Mouse (Mus musculus) cortical plate, adult 2 months (tissue): Measurements from ENCODE around the gene Cd19. TPM values are rescaled to one million over a fixed set of nuclear protein-coding genes. Genes with fewer than 3 reads are reported as not detected.

Source experiments
- H3K27ac ChIP-seq: fragments of 200-500 bp; 2 replicates; pipeline ENCODE4 v1.5.1; 2012; ENCODE audit warnings: low read length, control low read depth, inconsistent platforms; ENCODE audit not compliant: insufficient read depth
- H3K4me1 ChIP-seq: fragments of 200-500 bp; 2 replicates; pipeline ENCODE4 v1.6.1; 2011; ENCODE audit warnings: low read length; ENCODE audit not compliant: control insufficient read depth, insufficient read depth
- H3K4me3 ChIP-seq: fragments of 200-500 bp; 2 replicates; pipeline ENCODE4 v1.5.1; 2011; ENCODE audit warnings: mild to moderate bottlenecking, low read length, control low read depth; ENCODE audit not compliant: insufficient read depth
- CTCF ChIP-seq: fragments of 200-500 bp; IDR thresholded peaks from 2 replicates; pipeline ENCODE4 v1.5.1; 2011; ENCODE audit warnings: mild to moderate bottlenecking, control low read depth, low read length; ENCODE audit not compliant: insufficient read depth; ENCODE audit errors: extremely low read depth
- POLR2A ChIP-seq: fragments of 200-500 bp; IDR thresholded peaks from 2 replicates; pipeline ENCODE4 v1.6.1; 2011; ENCODE audit warnings: mild to moderate bottlenecking, low read length, control low read depth; ENCODE audit not compliant: insufficient read depth; ENCODE audit errors: extremely low read depth
- polyA plus RNA-seq: library from polyadenylated mRNA; depleted of rRNA; stranded (reverse); fragments of >200 nt; gene quantifications from 2 replicates; pipeline ENCODE4 v1.2.3, GENCODE M21; 2012

The Cd19 gene
- polyA plus RNA-seq, 1 experiment, result 0.79 TPM

DNA sequence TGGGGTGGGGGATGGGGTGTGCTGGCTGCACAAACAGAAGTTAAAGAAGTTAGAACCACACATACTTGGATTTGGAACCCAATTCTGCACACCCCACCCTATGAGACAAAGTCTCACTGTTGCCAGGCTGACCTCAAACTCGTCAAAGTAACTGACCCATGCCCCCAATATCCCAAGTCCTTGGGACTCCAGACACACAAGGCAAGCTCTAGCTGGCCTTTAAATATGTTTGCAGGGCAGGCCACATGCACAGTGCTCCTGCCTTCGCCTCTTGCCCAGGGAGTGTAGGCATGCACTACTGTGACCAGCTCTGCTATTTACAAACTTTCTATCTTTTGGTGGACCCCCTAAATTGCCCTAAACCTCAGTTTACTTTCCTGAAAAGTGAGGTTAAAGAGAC lies 40.6 kb upstream of the Cd19 start:
- no peak for TF ChIP-seq CTCF
- no peak for TF ChIP-seq POLR2A
- H3K4me1 ChIP-seq, result no peaks in the 10 kb centered on the region; the same call in 1 of the 2 replicates
- H3K4me3 ChIP-seq, result no peak overlapping the region
- no peak overlapping the region for H3K27ac ChIP-seq

DNA sequence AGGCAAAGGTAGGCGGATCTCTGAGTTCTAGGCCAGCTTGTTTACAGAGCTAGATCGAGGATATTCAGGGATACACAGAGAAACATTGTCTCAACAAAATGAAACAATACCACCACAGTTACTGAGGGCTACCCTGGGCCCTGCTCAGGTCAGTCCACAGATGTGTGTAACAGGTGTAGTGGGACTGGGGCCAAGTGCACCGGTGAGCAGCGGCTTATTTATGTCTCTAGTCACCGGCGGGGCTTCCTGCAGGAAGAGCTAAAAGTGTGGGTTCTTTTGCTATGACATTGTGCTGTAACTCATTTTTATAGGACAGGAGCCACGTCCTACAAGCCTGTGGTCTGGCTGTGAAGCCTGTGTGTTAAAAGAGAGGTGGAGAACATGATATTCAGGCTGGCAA lies 39.2 kb upstream of the Cd19 start:
- Histone ChIP-seq H3K4me1 (no peaks in the 10 kb centered on the region; the same call in 1 of the 2 replicates), H3K27ac (no peak overlapping the region), H3K4me3 (no peak overlapping the region)
- TF ChIP-seq CTCF (no peak), POLR2A (no peak)

DNA sequence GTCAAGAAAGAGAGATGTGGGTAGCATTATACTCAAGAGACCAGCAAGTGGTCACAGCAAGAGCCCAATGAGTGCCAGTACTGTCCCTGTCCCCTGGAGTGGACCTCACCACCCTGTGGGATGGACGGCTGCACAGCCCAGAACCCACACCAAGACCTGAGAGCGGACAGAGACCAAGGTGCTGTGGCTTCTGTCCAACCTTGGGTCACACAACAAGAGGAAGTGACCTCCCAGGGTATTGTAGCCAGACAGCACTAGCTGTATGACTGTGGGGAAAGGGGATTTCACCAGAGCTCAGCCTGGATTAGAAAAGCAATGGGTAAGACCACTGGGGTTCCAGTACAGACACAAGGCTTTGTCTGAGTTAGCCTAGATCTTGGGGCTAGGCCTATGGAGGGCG lies 37.6 kb upstream of the Cd19 start:
- Histone ChIP-seq H3K4me3 (no peak overlapping the region), H3K27ac (no peak overlapping the region), H3K4me1 (no peaks in the 10 kb centered on the region)
- TF ChIP-seq CTCF (no peak), POLR2A (no peak)

DNA sequence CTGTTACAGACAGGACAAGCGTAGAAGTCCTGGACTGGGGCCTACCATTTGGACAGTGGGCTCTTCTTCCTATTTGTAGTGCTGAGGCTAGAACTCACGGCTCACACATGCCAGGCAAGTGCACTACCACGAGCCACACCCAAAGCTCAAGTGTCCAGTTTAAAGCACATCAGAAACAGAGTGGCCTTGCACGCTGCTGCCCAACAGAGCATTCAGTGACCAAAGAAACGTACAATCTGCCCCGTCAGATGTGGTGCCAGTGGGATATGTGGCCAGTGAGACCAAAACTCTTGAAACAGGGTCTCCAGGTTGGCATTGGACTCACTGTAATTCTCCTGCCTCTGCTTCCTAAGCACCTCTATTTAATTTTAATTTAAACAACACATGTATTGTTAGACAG lies 36.0 kb upstream of the Cd19 start:
- Histone ChIP-seq H3K27ac (no peak overlapping the region), H3K4me3 (no peak overlapping the region), H3K4me1 (no peaks in the 10 kb centered on the region)
- TF ChIP-seq POLR2A (no peak), CTCF (no peak)

DNA sequence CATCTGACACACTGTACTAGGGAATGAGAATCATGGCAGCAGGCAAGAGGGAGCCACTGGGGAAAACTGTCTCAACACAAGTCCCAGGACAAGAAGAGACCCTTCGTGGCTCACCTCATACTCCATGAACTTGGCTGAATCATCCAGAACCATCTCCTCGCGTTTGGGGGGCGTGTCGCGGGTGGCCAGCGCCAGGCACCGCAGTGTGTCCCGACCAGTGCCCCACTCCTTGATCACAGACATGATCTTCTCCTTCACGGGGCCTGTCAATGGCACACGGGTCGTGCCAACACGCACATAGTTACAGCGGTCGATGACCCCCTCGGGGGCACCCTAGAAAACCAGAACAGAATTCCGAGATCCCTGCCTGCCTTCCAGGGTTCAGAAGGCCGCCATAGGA lies 35.3 kb upstream of the Cd19 start:
- TF ChIP-seq CTCF, result no peak
- no peak for TF ChIP-seq POLR2A
- H3K27ac ChIP-seq, result no peak overlapping the region

DNA sequence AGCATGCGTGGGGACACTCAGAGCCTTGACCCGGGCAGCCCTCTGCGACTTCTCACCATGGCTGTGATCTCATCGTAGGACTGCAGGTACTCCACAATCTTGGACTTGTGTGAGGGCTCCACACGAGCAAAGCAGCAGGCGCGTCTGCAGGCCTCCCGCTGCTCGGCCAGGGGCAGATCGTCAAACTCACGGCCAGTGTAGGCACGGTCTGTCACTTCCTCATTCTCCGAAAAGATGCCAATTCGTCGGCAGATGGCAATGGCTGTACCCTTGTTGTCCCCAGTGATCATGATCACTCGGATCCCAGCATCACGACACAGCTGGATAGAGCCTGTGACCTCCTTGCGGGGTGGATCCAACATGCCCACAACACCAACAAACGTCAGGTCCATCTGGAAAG lies 33.8 kb upstream of the Cd19 start:
- no peak for TF ChIP-seq POLR2A
- no peak for TF ChIP-seq CTCF
- Histone ChIP-seq H3K4me3 (no peak overlapping the region), H3K4me1 (no peaks in the 10 kb centered on the region), H3K27ac (no peak overlapping the region)

More for the DNA sequence above, 35.3 kb upstream of the Cd19 start:
- H3K4me3 ChIP-seq, result no peak overlapping the region
- no peaks in the 10 kb centered on the region for H3K4me1 ChIP-seq

DNA sequence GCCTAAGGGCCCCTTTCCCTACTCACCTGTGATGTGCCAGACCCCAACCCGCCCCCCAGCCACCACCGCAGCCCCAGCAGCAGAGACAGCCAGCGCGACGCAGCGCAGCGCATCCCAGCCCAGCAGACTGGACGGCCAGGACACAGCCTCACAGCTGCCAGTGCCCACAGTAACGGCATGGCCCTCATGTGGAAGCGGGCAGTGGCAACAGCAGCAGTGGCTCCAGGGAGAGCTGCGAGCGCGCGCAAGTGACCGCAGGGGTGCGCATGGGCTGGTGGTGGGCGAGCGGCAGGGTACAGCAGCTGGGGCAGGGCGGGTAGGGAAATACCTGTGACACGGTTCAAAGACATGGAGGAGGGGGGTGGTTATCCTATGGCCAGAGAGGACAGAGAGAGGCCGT lies 31.5 kb upstream of the Cd19 start:
- TF ChIP-seq CTCF (no peak), POLR2A (no peak)
- Histone ChIP-seq H3K27ac (no peak overlapping the region), H3K4me3 (no peak overlapping the region), H3K4me1 (no peaks in the 10 kb centered on the region)

DNA sequence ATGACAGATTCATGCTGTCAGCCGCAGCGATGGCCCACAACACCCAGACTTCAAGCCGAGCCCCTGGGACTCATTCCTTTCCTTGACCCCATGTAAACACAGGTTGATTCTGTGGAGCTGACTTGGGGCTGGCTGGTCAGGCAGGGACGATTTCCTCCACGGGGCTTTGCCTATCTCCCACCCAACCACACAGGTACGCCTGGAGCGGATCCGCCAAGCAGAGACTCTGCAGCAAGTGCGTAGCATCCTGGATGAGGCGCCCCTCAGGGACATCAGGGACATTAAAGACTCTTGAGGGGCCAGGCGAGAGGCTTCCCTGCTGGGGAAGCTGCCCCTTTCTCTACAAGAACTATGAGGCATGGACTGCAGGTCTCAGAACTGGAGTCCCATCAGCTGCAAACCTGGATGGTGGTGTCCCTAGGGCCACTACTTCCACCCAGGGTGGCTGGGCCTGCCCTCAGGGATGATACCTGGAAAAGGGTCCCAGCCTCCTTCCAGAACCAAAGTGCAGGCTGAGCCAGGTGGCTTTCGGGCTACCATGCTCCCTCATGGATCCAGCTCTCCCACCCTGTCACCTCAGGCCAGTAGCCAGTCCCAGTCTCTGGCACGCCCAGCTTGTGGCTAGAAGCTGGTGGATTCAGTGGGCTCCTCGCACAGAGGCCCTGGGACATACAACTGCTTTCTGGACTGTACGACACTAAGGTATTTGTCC lies 30.6 kb upstream of the Cd19 start:
- Histone ChIP-seq H3K4me3 (no peak overlapping the region), H3K4me1 (no peaks in the 10 kb centered on the region), H3K27ac (no peak overlapping the region)
- TF ChIP-seq POLR2A (no peak), CTCF (no peak)

DNA sequence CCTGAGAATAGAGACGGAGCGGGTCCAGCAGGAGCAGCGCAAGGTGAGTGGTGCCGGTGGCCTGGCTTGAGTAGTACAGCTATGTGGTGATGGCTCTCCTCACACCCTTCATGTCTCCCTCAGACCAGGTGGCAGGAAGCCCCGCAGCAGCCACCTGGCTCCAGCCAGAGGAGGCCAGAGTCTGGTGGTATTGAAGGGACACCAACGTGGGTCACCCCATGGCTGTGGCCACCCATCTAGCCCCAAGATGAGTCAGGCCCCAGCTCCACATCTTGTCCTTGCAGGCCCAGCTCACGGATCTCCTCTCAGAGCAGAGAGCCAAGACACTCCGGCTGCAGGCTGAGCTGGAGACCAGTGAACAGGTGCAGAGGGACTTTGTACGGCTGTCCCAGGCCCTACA lies 29.8 kb upstream of the Cd19 start:
- Histone ChIP-seq H3K4me3 (no peak overlapping the region), H3K4me1 (no peaks in the 10 kb centered on the region), H3K27ac (no peak overlapping the region)
- TF ChIP-seq POLR2A, result no peak
- no peak for TF ChIP-seq CTCF

DNA sequence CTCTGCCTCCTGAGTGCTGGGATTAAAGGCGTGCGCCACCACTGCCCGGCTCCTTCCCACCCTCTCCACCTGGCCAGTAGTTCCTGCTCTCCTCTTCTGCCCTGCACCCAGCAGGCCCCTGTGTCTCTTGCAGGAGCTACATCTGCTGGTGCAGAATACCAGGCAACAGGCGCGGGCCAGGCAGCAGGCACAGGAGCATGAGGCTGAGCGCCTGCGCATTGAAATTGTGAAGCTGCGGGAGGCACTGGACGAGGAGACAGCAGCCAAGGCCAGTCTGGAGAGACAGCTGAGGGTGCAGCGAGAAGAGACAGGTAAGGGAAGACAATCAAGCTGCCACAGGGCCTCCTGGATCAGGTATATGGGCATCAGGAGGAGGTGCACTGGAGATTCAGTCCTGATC lies 29.3 kb upstream of the Cd19 start:
- Histone ChIP-seq H3K27ac (no peak overlapping the region), H3K4me1 (no peaks in the 10 kb centered on the region), H3K4me3 (no peak overlapping the region)
- TF ChIP-seq POLR2A (no peak), CTCF (no peak)

DNA sequence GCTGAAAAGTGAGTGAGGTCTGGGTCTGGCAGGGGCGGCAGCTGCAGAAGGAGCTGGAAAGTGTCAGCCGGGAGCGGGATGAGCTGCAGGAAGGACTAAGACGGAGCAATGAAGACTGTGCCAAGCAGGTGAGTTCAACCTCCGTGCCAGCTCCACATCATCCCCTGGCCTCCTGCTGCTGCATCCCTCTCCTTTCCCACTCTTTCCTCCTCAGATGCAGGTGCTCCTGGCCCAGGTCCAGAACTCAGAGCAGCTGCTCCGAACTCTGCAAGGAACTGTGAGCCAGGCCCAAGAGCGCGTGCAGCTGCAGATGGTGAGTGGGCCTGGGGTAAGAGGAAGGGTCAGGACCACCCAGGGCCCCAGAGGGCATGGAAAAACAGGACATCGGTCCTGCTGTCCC lies 25.4 kb upstream of the Cd19 start:
- no peaks in the 10 kb centered on the region for H3K4me1 ChIP-seq
- no peak overlapping the region for H3K4me3 ChIP-seq
- H3K27ac ChIP-seq, result no peak overlapping the region
- TF ChIP-seq POLR2A (no peak), CTCF (no peak)
